Mouse (Mus musculus): ENCODE results near the gene Rbks. TPM values are rescaled to one million over a fixed set of nuclear protein-coding genes. Genes with fewer than 3 reads are reported as not detected.
A peak's percentile ranks its signal among the peaks of the same experiment; 100 is the strongest.

Rbks gene
- total and polyA plus RNA-seq, 3 experiments = 8.3 to 22.0 (median 15.7) TPM

- H3K27me3 ChIP-seq (ENCODE audit: insufficient read depth, low read length) = no peaks in the 10 kb centered on the region
- DNase-seq (ENCODE audit: low spot score) = no peak
- ATAC-seq (ENCODE audit: extremely low read depth, insufficient number of reproducible peaks, low FRiP score, poor library complexity, severe bottlenecking) = no peak
- peaks cover 71% of the 10 kb centered on the region for H3K36me3 ChIP-seq (replicated peaks)
- H3K4me3 ChIP-seq (ENCODE audit: low read depth, low read length) = no peak overlapping the region
- no peaks in the 10 kb centered on the region for H3K4me1 ChIP-seq (ENCODE audit: insufficient read depth, low read depth, low read length)
- H3K9me3 ChIP-seq (replicated peaks) = no peaks in the 10 kb centered on the region
- no peak for TF ChIP-seq GATA1 (IDR thresholded peaks at IDR 0.05; ENCODE audit: borderline replicate concordance, low read length)
- TF ChIP-seq GATA2 (IDR thresholded peaks at IDR 0.05; ENCODE audit: borderline replicate concordance, low read depth, low read length) = no peak
- no peak for TF ChIP-seq CTCF (IDR thresholded peaks at IDR 0.05; ENCODE audit: low read depth, low read length)
- no peak for TF ChIP-seq TAL1 (conservative IDR thresholded peaks at IDR 0.05; ENCODE audit: low read depth, low read length)
- TF ChIP-seq POLR2AphosphoS5 (IDR thresholded peaks at IDR 0.05; ENCODE audit: insufficient replicate concordance, low read depth, low read length) = no peak
Measured at GRCm38 (mm10) chr5:31627562-31628526, 69.6 kb downstream of the Rbks start.

DNA sequence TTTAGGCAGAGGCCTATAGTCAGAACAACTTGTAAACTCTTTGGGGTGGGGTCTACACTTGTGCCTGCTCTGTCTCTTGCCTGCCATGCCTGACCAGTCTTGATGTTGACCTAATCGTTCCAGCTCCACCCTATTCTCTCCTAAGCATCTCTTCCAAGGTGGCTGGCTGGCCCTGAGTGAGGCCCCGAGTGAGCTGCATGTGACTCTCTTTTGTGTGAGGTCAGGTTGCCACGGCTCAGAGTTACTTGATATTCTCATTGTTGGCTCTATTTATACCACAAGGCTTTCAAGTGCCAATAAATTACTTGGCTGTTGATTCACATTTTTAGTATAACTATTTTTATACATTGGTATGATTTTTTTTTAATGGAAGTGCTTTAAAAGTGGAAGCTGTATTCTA, 70.3 kb downstream of the Rbks start:
- H3K27me3 ChIP-seq (ENCODE audit: insufficient read depth, low read length) = no peaks in the 10 kb centered on the region
- no peak for DNase-seq (ENCODE audit: low spot score)
- H3K9me3 ChIP-seq (replicated peaks) = no peaks in the 10 kb centered on the region
- no peak for ATAC-seq (ENCODE audit: extremely low read depth, insufficient number of reproducible peaks, low FRiP score, poor library complexity, severe bottlenecking)
- H3K4me3 ChIP-seq (ENCODE audit: low read depth, low read length) = no peak overlapping the region
- H3K4me1 ChIP-seq (ENCODE audit: insufficient read depth, low read depth, low read length) = no peaks in the 10 kb centered on the region
- H3K36me3 ChIP-seq (replicated peaks) = peaks cover 71% of the 10 kb centered on the region
- TF ChIP-seq POLR2AphosphoS5 (IDR thresholded peaks at IDR 0.05; ENCODE audit: insufficient replicate concordance, low read depth, low read length) (no peak), CTCF (IDR thresholded peaks at IDR 0.05; ENCODE audit: low read depth, low read length) (no peak), TAL1 (conservative IDR thresholded peaks at IDR 0.05; ENCODE audit: low read depth, low read length) (no peak), GATA1 (IDR thresholded peaks at IDR 0.05; ENCODE audit: borderline replicate concordance, low read length) (no peak), GATA2 (IDR thresholded peaks at IDR 0.05; ENCODE audit: borderline replicate concordance, low read depth, low read length) (no peak)

DNA sequence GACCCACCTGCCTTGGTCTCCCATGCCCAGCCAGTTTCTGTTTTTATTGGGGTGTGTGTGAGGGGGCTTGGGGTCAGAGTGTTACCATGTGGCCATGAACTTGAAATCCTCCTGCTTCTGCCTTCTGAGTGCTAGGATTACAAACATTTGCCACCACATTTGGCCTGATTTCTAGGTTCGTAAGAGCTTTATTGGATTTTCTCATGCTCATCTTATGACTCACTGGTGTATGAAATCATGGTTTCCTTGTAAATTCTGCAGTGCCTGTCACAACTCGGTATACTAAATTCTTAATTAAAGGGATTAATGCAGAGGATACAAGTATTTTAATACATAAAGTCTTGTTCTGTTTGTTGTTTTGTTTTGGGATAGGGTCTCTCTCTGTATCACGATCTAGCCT, 77.1 kb downstream of the Rbks start:
- H3K4me1 ChIP-seq (ENCODE audit: insufficient read depth, low read depth, low read length) = peaks cover 16% of the 10 kb centered on the region
- TF ChIP-seq CTCF (IDR thresholded peaks at IDR 0.05; ENCODE audit: low read depth, low read length) (no peak), TAL1 (conservative IDR thresholded peaks at IDR 0.05; ENCODE audit: low read depth, low read length) (no peak), POLR2AphosphoS5 (IDR thresholded peaks at IDR 0.05; ENCODE audit: insufficient replicate concordance, low read depth, low read length) (no peak), GATA2 (IDR thresholded peaks at IDR 0.05; ENCODE audit: borderline replicate concordance, low read depth, low read length) (no peak), GATA1 (IDR thresholded peaks at IDR 0.05; ENCODE audit: borderline replicate concordance, low read length) (no peak)
- H3K36me3 ChIP-seq (replicated peaks) = peaks cover 82% of the 10 kb centered on the region
- DNase-seq (ENCODE audit: low spot score) (no peak), ATAC-seq (ENCODE audit: extremely low read depth, insufficient number of reproducible peaks, low FRiP score, poor library complexity, severe bottlenecking) (no peak)
- no peaks in the 10 kb centered on the region for H3K27me3 ChIP-seq (ENCODE audit: insufficient read depth, low read length)
- H3K4me3 ChIP-seq (ENCODE audit: low read depth, low read length) = no peak overlapping the region
- H3K9me3 ChIP-seq (replicated peaks) = no peaks in the 10 kb centered on the region

DNA sequence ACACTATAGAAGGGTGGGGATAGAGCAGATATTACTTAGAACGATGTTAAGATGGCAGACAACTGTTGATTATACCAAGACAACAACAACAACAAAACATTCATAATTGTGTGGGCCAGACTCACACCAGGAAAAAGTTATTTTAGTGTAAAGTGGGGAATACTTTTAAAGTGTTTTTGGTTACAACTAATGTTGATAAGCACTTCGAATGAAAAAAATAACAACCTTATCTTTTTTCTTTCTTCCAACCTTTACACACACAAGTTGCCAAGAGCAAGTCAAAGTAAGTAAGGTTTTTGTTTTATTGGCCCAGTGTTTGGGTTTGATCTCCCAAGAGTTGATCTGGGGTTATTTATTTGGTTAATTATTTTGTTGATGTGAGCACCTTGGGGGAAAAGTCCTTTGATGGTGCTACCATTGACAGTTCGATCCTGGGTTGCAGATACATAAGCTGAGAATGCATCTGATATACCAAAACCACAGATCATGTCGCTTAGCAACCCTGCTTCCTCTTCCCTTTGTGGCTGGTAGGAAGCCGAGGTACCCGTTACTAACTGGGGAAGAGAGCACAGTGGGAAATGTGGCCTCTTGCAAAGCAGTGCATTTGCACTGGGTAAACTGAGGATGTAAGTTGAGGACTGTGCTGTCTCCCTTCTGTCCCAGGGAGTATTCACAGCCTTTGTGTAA, 82.9 kb downstream of the Rbks start:
- peaks cover 32% of the 10 kb centered on the region for H3K4me1 ChIP-seq (ENCODE audit: insufficient read depth, low read depth, low read length)
- no peaks in the 10 kb centered on the region for H3K27me3 ChIP-seq (ENCODE audit: insufficient read depth, low read length)
- no peaks in the 10 kb centered on the region for H3K9me3 ChIP-seq (replicated peaks)
- peaks cover 53% of the 10 kb centered on the region for H3K36me3 ChIP-seq (replicated peaks)
- no peak for TF ChIP-seq TAL1 (conservative IDR thresholded peaks at IDR 0.05; ENCODE audit: low read depth, low read length)
- no peak for TF ChIP-seq POLR2AphosphoS5 (IDR thresholded peaks at IDR 0.05; ENCODE audit: insufficient replicate concordance, low read depth, low read length)
- TF ChIP-seq GATA2 (IDR thresholded peaks at IDR 0.05; ENCODE audit: borderline replicate concordance, low read depth, low read length) = no peak
- H3K4me3 ChIP-seq (ENCODE audit: low read depth, low read length) = peak overlapping the region; percentile 83
- ATAC-seq (ENCODE audit: extremely low read depth, insufficient number of reproducible peaks, low FRiP score, poor library complexity, severe bottlenecking) = peak; percentile 41; the same call in 1 of the 2 replicates
- peak; percentile 43 for DNase-seq (ENCODE audit: low spot score)

DNA sequence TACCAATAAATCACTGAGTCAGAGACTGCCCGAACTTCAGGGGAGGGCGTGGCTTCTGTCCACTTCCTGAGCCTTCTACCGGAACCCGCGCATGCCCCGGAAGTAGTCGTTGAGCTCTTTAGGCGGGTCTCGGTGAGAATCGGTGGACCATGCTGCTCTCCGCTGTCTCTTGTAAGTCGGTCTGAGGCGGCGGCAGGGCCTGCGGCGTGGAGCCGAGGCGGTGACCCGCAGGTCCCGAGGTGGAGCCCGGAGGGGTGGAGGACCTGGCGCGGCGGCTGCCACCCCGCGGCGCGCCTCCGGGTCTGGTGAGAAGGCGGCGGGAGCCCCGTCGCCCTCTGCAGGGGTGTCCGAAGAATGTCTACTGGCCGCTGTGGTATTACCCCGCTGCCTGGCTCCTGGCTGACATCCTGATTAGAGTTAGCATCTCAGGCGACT, 83.6 kb downstream of the Rbks start:
- ATAC-seq (ENCODE audit: extremely low read depth, insufficient number of reproducible peaks, low FRiP score, poor library complexity, severe bottlenecking) = peak; percentile 80
- Histone ChIP-seq H3K9me3 (replicated peaks) (no peaks in the 10 kb centered on the region), H3K4me3 (ENCODE audit: low read depth, low read length) (peak overlapping the region; percentile 83), H3K27me3 (ENCODE audit: insufficient read depth, low read length) (no peaks in the 10 kb centered on the region), H3K36me3 (replicated peaks) (peaks cover 52% of the 10 kb centered on the region), H3K4me1 (ENCODE audit: insufficient read depth, low read depth, low read length) (peaks cover 32% of the 10 kb centered on the region)
- TF ChIP-seq POLR2AphosphoS5 (IDR thresholded peaks at IDR 0.05; ENCODE audit: insufficient replicate concordance, low read depth, low read length) (no peak), CTCF (IDR thresholded peaks at IDR 0.05; ENCODE audit: low read depth, low read length) (no peak), GATA1 (IDR thresholded peaks at IDR 0.05; ENCODE audit: borderline replicate concordance, low read length) (no peak), GATA2 (IDR thresholded peaks at IDR 0.05; ENCODE audit: borderline replicate concordance, low read depth, low read length) (no peak), TAL1 (conservative IDR thresholded peaks at IDR 0.05; ENCODE audit: low read depth, low read length) (no peak)
- peak; percentile 87 for DNase-seq (ENCODE audit: low spot score)

GRCm38 (mm10) chr5:31611186-31611585, 86.2 kb downstream of the Rbks start:
- DNase-seq (ENCODE audit: low spot score) (no peak), ATAC-seq (ENCODE audit: extremely low read depth, insufficient number of reproducible peaks, low FRiP score, poor library complexity, severe bottlenecking) (no peak)
- Histone ChIP-seq H3K36me3 (replicated peaks) (peaks cover 44% of the 10 kb centered on the region), H3K9me3 (replicated peaks) (no peaks in the 10 kb centered on the region), H3K4me3 (ENCODE audit: low read depth, low read length) (no peak overlapping the region), H3K27me3 (ENCODE audit: insufficient read depth, low read length) (no peaks in the 10 kb centered on the region), H3K4me1 (ENCODE audit: insufficient read depth, low read depth, low read length) (peaks cover 26% of the 10 kb centered on the region)
- TF ChIP-seq GATA1 (IDR thresholded peaks at IDR 0.05; ENCODE audit: borderline replicate concordance, low read length) (no peak), GATA2 (IDR thresholded peaks at IDR 0.05; ENCODE audit: borderline replicate concordance, low read depth, low read length) (no peak), CTCF (IDR thresholded peaks at IDR 0.05; ENCODE audit: low read depth, low read length) (no peak), TAL1 (conservative IDR thresholded peaks at IDR 0.05; ENCODE audit: low read depth, low read length) (no peak), POLR2AphosphoS5 (IDR thresholded peaks at IDR 0.05; ENCODE audit: insufficient replicate concordance, low read depth, low read length) (no peak)

Data from G1E (cell line).